Mouse (Mus musculus) small intestine, adult 2 months (tissue): ENCODE data around the gene Nek11. TPM values are rescaled to one million over a fixed set of nuclear protein-coding genes. Genes with fewer than 3 reads are reported as not detected.

Experiments used
- H3K27ac ChIP-seq: fragments of 200-500 bp; 2 replicates; pipeline ENCODE4 v1.5.1; 2012; ENCODE audit warnings: low read depth, low read length, control low read depth, inconsistent platforms; ENCODE audit not compliant: insufficient read depth
- H3K27me3 ChIP-seq: fragments of 200-500 bp; 2 replicates; pipeline ENCODE4 v1.6.1; 2012; ENCODE audit warnings: mild to moderate bottlenecking, moderate library complexity, low read length, inconsistent platforms; ENCODE audit not compliant: control insufficient read depth, insufficient read depth
- H3K36me3 ChIP-seq: fragments of 200-500 bp; 2 replicates; pipeline ENCODE4 v1.6.1; 2012; ENCODE audit warnings: mild to moderate bottlenecking, low read length, control low read depth, inconsistent platforms; ENCODE audit not compliant: control insufficient read depth, insufficient read depth
- H3K4me1 ChIP-seq: fragments of 200-500 bp; 2 replicates; pipeline ENCODE4 v1.6.1; 2012; ENCODE audit warnings: low read length, inconsistent platforms, mixed read lengths; ENCODE audit not compliant: control insufficient read depth, insufficient read depth, insufficient read length
- H3K4me3 ChIP-seq: fragments of 200-500 bp; 2 replicates; pipeline ENCODE4 v1.5.1; 2012; ENCODE audit warnings: low read depth, mild to moderate bottlenecking, control low read depth, inconsistent platforms, low read length, moderate library complexity
- CTCF ChIP-seq: fragments of 200-500 bp; IDR thresholded peaks from 2 replicates; pipeline ENCODE4 v1.5.1; 2012; ENCODE audit warnings: low read depth, mild to moderate bottlenecking, control low read depth, inconsistent platforms, low read length, moderate library complexity, mixed read lengths; ENCODE audit not compliant: insufficient replicate concordance, insufficient read length; ENCODE audit errors: extremely low read depth
- POLR2A ChIP-seq: fragments of 200-500 bp; IDR thresholded peaks from 2 replicates; pipeline ENCODE4 v1.6.1; 2012; ENCODE audit warnings: low read depth, mild to moderate bottlenecking, control low read depth, inconsistent platforms, low read length, moderate library complexity
- WGBS: fragments of 180-500 bp; shearing (Covaris S2); methylation state at CpG from one replicate; pipeline ENCODE4 v1.1.7; 2018; 5-methylcytosine and 5-hydroxymethylcytosine counted together
- polyA plus RNA-seq: library from polyadenylated mRNA; depleted of rRNA; stranded (reverse); fragments of >200 nt; gene quantifications from 2 replicates; pipeline ENCODE4 v1.2.3, GENCODE M21; 2012

The Nek11 gene
- polyA plus RNA-seq, 1 experiment, result not detected

DNA sequence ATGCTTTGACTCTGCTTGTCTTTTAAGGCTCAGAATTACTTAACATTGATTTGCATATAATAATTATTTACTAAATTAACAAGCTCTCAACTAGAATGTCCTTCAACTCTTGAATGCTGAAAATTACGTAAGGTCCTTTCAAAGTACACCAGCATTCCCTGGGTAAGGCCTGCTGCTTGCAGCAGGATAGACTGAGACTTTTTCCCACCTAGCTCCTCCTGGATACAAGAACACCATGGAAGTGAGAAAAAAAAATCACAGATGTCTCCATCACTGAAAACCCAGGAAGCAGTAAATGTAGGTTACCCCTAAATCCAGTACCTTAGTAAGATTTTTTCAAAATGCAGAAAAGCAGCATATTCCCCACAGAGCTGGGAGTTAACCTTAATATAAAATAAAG, 82.6 kb downstream of the Nek11 start:
- 87% methylated on average over 1 of the region's 1 CpGs for WGBS
- H3K4me1 ChIP-seq, result no peaks in the 10 kb centered on the region

DNA sequence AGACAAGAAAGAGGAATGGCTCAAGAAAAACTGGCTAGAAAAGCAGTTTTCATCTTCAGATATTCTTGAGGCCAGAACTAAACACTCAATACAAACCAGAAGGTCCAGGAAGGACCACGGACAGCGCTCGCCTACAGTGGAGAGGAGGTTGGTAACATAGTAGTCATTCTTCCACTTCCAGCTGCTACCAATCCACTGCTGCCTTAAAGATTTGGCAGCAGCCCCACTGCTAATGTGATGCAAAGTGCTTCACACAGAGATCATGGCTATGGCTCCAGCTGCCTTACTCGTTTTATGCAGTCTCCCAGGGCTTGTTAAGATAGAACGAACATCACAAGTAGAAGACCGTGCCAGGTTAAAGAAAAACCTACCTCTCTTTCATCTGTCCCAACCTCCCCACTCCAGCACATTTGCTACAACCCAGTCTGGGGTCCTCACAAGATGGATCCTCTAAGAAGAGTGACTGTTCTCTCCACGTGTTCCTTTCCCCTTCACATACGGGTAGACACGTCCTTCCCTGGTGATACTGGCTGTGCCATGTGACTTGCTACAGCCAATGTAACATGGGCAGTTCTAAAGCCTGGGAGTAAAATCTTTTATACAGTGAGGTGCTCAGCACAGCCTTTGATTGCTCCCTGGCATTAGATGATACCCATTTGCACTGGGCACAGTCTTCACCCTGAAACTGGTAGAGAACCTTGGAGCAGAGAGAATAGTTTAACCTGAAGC, 85.6 kb downstream of the Nek11 start:
- no peaks in the 10 kb centered on the region; the same call in 1 of the 2 replicates for H3K27me3 ChIP-seq
- H3K4me3 ChIP-seq, result no peak overlapping the region
- H3K27ac ChIP-seq, result no peak overlapping the region
- no peaks in the 10 kb centered on the region for H3K36me3 ChIP-seq
- no peaks in the 10 kb centered on the region for H3K4me1 ChIP-seq
- no peak for TF ChIP-seq POLR2A
- no peak for TF ChIP-seq CTCF
- 46% methylated on average over 9 of the region's 9 CpGs for WGBS

More for the DNA sequence above, 82.6 kb downstream of the Nek11 start:
- H3K27me3 ChIP-seq, result no peaks in the 10 kb centered on the region; the same call in 1 of the 2 replicates
- H3K36me3 ChIP-seq, result no peaks in the 10 kb centered on the region
- TF ChIP-seq CTCF (no peak), POLR2A (no peak)
- H3K27ac ChIP-seq, result no peak overlapping the region
- H3K4me3 ChIP-seq, result no peak overlapping the region

DNA sequence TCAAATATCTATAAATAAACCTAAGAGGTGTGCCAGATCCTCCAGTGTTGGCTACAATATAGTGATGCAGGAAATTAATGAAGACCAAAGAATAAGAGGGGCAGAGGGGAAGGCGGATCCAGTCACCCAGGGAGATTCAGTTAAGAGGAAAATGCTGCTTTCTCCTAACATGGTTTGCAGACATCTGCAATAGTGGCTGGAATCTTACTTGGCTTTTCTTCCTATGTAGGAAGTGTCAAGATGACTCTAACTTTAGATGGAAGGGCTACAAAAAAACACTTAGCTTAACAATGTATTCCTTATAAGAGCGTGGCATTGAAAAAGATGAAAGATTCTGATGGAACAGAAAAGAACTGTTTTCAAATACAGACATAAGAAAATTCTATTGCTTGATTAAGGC, 89.3 kb downstream of the Nek11 start:
- Histone ChIP-seq H3K36me3 (no peaks in the 10 kb centered on the region), H3K4me1 (no peaks in the 10 kb centered on the region), H3K27ac (no peak overlapping the region), H3K27me3 (no peaks in the 10 kb centered on the region; the same call in 1 of the 2 replicates), H3K4me3 (no peak overlapping the region)
- WGBS, result 79% methylated on average over 2 of the region's 2 CpGs
- TF ChIP-seq POLR2A, result no peak
- TF ChIP-seq CTCF, result no peak

DNA sequence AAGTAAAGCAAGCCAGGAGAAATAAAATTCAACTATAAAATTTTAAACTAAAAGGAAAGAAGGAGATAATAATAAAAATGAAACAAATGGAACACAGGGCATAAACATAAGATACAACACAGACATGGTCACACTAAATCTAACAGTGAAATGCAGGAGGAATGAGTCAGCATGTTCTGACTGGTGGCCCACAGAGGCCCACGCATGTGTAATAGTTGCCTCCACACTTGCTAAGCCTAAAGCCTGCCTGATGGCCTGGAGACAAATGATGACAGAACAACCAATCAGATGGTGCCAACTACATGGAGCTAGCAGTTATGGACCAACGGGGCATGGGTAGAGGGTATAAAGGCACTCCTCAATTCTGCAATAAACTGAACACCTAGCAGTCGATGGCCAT, 93.1 kb downstream of the Nek11 start:
- Histone ChIP-seq H3K27me3 (no peaks in the 10 kb centered on the region), H3K27ac (no peak overlapping the region), H3K4me3 (no peak overlapping the region), H3K36me3 (no peaks in the 10 kb centered on the region), H3K4me1 (no peaks in the 10 kb centered on the region)
- TF ChIP-seq POLR2A (no peak), CTCF (no peak)
- WGBS, result 69% methylated on average over 3 of the region's 3 CpGs

DNA sequence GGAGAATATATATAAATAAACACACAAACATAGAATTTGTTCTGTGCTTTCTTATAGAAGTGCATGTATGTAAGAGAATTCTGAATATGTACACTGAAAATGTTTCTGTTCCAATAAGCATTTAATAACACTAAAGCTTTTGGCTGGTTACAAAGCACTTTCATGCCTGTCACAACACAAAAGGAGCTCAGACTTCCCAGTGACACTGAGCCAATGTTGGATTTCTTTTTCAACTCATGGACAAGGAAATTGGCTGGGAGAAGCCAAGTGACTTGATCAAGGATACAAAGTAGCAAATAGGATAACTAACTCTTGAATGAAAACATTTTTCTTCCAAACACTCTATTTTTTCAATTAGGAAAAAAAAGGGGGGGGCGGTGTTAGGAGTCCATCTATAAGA, 93.9 kb downstream of the Nek11 start:
- TF ChIP-seq POLR2A (no peak), CTCF (no peak)

DNA sequence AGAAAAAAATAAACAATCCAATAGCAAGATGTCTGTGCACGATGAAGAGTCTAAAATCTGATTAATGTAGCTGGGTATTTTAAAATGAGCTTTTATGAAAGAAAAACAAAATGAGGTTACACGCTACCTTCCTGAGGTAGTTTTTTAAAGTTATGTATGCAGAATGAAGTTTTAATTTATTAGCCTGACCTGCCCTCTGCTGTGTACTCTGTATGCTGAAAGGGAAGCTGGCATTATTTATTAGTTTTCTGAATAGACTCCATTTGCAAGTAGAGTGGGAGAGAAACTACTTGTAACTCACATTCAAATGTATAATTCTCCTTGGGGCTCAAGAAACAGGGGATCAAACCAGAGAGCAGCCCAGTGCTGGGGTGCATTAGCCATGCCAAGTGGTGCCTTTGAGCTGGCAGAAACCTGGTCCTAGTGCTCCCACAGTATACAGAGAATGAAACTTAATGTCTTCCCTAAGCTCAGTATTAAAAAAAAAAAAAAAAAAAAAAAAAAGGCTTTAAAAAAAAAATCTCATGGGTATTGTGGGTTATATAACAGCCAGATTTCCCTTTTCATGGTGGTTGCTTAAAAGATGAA, 94.5 kb downstream of the Nek11 start:
- H3K36me3 ChIP-seq, result no peaks in the 10 kb centered on the region
- no peak for TF ChIP-seq CTCF
- TF ChIP-seq POLR2A, result no peak
- no peaks in the 10 kb centered on the region for H3K4me1 ChIP-seq
- WGBS, result 77% methylated on average over 2 of the region's 2 CpGs
- H3K4me3 ChIP-seq, result no peak overlapping the region
- H3K27me3 ChIP-seq, result no peaks in the 10 kb centered on the region
- H3K27ac ChIP-seq, result no peak overlapping the region

More for the DNA sequence above, 93.9 kb downstream of the Nek11 start:
- no peaks in the 10 kb centered on the region for H3K4me1 ChIP-seq
- H3K27ac ChIP-seq, result no peak overlapping the region
- WGBS, result 91% methylated on average over 1 of the region's 1 CpGs
- H3K4me3 ChIP-seq, result no peak overlapping the region
- H3K36me3 ChIP-seq, result no peaks in the 10 kb centered on the region
- no peaks in the 10 kb centered on the region for H3K27me3 ChIP-seq

DNA sequence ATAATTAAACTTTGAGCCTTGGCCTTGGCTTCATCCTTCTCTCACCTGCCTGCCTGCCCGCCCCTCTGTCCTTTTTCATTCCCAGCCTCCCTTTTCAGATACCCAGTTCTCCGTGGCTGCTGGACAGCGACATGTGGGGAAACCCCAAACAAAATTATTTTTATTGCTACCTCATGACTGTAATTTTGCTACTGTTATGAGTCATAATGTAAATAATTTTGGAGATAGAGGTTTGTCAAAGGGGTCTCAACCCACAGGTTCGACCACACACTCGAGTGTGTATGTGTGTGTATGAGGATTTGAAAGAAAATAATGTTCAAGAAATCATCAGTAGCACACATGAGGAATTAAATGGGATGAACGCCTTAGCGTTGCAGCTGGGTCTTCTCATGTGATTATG, 110.7 kb downstream of the Nek11 start:
- Histone ChIP-seq H3K27me3 (no peaks in the 10 kb centered on the region), H3K27ac (no peak overlapping the region), H3K4me3 (no peak overlapping the region), H3K36me3 (no peaks in the 10 kb centered on the region), H3K4me1 (no peaks in the 10 kb centered on the region)
- TF ChIP-seq CTCF (no peak), POLR2A (no peak)
- WGBS, result 32% methylated on average over 7 of the region's 7 CpGs
